Mouse (Mus musculus) ZHBTc4 (cell line): ENCODE measurements at regions not wholly inside any gene's neighbourhood (a gene's known extent, or its start where the extent isn't known, plus 50 kb on each side); places are given as distances from the start of the nearest gene placed in this dataset.

Experiments
- DNase-seq: peaks from one replicate; pipeline ENCODE4 v3.0.0-alpha.2; 2011; ENCODE audit warnings: low read depth, low spot score

GRCm38 (mm10) chr9:120233011-120233410 is 68.3 kb upstream of the Myrip start:
- DNase-seq, result no peak

GRCm38 (mm10) chr9:120235054-120235453 is 66.3 kb upstream of the Myrip start:
- DNase-seq, result peak; percentile 54

- peak; percentile 71 for DNase-seq
Measured at GRCm38 (mm10) chr9:120245444-120245843, 55.9 kb upstream of the Myrip start.

- no peak for DNase-seq
Measured at GRCm38 (mm10) chr9:120248728-120249127, 52.6 kb upstream of the Myrip start.
